Mouse (Mus musculus): ENCODE measurements around the gene Phc3.

Phc3 gene

DNA sequence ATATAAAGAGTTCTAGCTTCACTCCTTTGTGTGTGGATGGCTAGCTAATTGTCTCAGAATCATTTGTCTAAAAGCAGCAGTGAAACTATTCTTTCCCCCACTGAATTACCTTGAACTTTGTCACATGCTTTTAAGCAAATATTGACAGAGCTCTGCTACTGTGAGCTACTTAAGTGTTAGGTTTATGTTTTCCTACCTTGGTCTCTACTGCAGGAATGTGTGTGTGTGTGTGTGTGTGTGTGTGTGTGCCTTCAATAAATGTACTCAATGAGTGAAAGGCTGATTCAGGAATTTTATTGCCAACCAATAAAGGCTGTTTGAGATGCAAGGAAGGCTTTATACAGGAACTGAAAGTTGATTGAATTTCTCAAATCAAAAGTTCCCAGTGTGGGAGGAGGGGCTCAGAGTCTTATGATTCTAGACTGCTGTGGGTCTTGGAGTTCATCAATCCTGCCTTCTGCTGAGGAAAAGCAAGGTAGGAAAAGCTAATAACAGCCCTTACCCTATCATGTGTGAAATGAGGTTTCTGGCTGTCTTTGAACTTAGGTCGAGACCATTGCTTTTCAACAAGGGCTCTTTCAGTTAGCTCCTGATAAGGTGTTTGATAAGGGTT lies 7.9 kb upstream of the Phc3 start:
- no peak for DNase-seq (ENCODE audit: low spot score in 2 of 2)

DNA sequence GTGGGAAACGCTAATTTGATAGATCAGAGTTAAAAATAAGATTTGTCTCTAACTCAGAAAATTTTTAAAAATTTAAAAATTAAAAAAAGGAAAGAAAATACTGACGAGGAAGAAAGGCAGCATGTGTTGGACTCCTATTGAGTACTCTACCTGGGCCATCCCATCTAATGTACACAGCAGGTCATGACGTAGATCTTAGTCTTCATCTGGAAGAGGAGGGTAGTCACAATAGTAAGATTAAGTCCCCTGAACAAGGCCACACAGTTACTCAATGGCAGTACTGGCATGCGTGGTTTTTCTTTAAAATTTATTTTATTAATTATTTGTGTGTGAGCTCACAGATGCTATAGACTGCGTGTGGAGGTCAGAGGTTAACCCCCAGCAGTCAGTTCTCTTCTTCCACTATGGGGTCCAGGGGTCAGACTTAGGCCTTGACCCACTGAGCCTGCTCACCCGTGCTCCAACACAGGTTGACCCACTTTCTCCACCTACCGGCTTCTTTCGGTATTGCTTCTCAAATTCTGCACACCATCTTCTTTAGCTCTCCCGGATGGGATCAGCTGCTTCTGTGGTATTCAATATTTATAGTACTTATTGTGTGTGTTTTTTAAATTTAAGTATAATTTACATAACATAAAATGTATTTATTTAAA lies 6.0 kb upstream of the Phc3 start:
- peak; percentile 70 to 74 for DNase-seq (ENCODE audit: low spot score in 2 of 2)

DNA sequence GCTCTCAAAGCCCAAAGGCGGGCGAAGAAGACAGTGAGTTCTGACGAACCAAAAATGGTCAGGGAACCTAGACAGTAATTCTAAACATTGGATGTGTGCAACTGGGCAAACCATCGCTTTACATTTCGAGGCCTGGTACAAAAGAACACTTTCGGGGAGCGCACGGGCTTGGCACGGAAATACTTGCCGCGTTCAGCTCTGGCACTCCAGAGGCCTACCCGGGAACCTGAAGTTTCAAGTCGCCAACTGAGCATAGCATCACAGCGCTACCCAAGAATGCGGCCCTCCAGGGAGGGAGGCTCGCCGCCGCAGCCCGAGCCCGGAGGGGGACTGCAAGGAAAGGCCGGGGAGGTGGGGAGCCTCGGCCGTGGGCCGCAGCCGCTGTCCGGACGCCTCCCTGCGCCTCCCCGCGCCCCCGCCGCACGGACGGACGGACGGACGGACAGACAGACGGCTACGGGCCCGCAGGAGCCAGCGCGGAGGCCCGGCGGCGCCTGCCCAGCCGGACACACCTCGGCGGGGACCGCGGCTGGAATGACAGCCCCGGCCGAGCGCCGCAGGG lies 603 bp downstream of the Phc3 start:
- DNase-seq (ENCODE audit: low spot score in 2 of 2) = peak; percentile 35 to 41

DNA sequence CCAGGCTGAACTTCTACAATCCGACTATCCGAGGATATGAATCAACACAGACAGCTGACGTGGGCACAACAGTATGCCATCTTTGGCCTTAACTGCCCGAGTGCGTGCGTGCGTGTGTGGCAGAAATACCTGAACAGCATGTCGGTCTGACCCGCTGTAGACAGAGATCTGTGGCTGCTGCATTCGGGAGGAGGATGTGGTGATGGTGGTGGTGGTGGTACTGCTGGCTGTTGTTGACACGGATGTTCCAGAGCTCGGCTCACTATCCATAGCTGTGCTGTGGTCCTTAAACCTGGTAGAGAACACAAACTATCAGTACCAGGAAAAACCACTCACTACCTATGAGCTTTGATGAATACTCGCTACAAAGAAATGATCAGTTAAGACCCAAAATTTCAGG lies 3.6 kb downstream of the Phc3 start:
- no peak for DNase-seq (ENCODE audit: low spot score in 2 of 2)

DNA sequence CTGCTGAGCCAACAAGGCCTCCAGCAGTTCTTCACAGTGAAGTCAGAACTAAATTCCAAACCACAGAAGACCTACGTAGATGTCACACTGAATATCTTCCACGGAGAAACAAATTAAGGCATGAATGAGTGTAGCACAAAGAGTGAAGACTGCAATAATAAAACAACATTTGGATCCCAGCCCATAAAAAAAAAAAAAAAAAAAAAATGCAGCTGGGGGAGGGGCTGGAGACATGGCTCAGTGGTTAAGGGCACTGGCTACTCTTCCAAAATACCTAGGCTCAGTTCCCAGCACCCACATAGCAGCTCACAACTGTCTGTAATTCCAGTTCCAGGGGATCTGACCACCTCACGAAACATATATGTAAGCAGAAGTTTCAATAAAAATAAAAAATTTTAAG lies 5.0 kb downstream of the Phc3 start:
- DNase-seq (ENCODE audit: low spot score in 2 of 2) = no peak

DNA sequence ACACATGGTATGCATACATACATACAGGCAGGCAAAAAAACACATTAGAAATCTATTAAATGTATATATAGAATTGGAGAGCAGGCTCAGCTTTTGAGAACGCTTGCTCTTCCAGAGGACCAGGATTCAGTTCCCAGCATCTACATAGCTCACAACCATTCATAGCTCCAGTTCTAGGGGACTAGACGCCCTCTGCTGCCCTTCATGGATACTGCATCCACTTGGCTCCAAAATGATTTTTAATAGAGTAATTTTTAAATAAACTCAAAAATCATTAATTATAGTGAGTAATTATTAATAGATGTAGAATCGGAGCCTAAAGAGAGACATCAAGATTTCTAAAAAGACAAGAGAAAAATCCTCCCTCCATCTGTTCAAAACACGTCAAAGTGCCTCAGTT lies 6.1 kb downstream of the Phc3 start:
- DNase-seq (ENCODE audit: low spot score in 2 of 2) = no peak

DNA sequence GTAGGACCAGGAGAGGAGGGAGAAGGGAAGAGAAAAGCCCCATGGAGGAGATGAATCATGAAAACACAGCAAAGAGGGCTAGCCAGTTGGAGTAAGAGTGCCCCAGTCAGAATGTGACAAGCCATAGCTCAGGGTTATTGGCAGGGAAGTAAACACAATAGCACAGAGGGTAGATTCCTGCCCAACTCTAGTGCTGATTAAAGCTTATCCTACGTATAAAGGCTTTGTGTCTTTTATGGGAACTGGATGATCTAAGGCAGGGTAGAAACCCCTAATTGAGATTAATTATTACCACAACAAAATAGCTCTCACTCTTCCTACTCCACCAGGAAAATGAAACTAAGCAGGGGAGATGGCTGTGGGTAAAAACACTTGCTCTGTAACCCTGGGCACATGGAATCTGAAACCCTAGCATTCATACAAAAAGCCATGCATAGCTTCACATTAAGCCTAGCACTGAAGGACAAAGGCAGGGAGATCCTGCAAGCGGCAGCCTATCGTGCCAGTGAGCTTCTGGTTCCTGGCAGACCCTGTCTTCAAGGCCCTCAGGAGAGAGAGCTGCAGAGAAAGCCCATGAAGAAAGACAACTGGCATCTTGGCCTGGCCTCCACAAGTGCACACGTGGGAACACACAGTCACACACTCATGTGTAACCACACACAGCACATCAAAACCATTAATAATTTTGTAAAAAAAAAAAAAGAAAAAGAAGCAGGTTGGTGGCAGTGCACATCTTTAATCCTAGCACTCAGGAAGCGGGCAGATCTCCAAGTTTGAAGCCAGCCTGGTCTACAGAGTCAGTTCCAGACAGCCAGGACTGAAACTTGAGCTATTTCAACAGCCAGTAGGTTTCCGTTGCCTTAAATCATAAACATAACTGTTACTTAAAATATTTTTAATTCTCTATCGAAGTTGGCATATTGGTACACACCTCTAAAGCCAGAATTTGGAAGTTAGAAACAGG lies 9.1 kb downstream of the Phc3 start:
- DNase-seq (ENCODE audit: low spot score in 2 of 2) = no peak

DNA sequence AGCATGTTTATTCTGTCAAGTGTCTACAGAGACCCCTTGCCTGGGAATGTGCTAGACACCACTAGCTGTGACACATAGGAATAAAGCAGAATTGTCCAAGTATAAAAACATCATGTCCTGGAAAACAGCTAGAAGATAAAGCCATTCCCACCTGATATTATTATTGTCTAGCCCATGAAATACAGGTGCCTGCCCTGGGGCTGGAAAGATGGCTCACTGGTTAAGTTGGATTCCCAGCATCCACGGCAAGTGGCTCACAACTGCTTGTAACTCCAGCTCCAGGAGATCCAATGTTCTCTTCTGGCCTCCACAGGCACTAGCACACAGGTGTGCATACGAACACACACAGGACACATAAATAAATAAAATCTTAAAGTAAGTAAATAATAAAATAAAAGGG lies 10.5 kb downstream of the Phc3 start:
- DNase-seq (ENCODE audit: low spot score in 2 of 2) = no peak

DNA sequence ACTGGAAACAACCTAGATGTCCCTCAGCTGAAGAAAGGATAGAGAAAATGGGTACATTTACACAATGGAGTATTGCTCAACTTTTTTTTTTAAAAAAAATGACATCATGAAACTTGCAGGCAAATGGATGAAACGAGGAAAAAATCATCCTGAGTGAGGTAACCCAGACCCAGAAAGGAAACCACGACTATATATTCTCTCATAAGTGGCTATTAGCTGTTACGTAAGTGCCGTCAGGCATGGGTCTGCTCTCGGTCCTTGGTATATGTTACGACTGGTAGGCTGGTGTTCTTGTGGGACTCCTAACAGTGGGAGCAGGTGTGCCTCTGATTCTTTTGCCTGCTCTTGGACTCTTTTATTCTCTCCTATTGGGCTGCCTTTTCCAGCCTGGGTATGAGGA lies 12.9 kb downstream of the Phc3 start:
- DNase-seq (ENCODE audit: low spot score in 2 of 2) = no peak

DNA sequence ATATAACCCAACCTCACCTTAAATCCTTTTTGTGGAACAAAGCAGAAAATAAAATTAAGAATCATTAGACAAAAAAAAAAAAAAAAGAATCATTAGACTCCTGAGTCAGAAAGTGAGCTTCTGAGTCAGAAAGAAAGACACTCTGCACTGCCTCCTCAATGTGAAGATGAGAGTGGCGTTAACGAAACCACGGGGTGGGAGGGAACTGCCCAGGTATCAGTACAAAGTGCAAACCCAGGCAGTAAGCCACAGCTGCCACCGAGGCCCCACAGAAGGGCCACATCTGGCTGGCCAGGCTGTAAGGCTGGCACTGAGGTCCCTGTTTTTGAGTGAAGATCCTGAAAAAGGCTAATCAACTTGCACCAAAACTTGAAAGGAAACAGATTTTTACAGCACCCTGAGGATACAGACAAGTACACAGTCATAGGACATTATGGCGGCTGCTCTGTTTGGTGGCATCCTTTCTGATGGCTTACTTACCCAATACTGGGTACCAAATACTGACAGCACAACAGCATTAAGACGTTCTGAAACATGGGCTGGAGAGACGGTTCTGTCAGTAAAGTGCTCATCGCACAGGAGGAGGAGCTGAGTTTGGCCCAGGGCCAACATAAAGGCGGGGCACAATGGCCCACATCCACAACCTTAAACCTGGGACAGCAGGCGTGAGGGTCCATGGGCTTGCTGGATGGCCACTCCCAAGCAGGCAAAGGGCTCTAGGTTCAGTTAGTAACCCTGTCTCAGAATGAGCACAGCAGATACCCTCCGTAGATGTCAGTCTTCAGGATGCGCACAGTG lies 16.7 kb downstream of the Phc3 start:
- no peak for DNase-seq (ENCODE audit: low spot score in 2 of 2)

DNA sequence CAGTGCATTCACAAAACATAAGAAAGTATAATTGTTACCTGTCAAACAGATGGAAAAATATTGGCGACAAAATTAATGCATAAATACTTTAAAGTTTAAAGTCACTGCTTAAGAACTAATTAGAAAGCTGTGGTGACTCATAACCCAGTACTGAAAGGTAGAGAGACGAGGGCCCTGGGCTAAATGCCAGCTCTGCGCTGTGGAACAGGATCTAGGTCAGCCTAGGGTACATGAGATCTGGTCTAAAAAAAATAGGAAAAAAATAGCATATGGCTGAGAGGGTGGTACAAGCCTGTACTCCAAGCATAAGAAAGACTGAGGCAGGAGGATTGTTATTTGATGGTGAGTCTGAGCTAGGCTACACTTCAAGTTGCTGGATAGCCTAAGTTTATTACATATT lies 17.6 kb downstream of the Phc3 start:
- DNase-seq (ENCODE audit: low spot score in 2 of 2) = no peak

DNA sequence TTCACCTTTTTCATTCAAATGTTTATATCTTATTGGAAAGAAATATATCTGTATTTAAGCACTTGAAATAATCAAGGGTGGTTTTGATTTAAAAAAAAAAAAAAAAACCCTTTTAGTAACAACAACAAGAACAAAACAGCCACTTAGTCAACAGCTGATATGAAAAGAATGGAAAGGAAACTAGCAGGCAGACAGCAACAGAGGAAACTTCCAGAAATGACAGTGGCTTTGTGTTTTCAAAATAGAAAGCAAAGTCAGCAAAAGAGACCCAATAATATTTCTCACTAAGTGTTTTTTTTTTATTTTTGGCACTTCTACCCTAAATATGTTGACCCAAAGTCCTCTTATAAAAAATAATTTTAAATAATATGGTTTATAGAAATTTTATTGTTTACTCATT lies 34.8 kb downstream of the Phc3 start:
- no peak for DNase-seq (ENCODE audit: low spot score in 2 of 2)

DNA sequence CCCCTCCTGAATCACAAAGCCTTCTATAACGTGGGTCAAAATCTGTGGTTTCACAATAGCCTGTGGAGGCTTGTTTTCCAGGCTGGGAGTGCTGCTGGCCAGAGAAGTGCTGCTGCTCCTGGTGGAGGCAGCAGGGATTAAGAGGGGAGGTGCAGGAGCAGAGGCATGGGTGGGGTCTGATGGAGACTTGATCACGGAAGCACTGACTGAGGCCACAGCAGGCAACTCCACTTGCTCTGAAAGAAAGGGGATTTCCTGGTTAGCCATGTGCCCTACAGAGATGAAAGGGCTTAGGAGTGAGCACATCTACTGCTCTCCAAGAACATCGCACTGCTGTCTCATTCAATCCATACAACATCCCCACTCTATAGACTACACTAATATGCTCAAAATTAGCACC lies 39.4 kb downstream of the Phc3 start:
- DNase-seq (ENCODE audit: low spot score in 2 of 2) = no peak

DNA sequence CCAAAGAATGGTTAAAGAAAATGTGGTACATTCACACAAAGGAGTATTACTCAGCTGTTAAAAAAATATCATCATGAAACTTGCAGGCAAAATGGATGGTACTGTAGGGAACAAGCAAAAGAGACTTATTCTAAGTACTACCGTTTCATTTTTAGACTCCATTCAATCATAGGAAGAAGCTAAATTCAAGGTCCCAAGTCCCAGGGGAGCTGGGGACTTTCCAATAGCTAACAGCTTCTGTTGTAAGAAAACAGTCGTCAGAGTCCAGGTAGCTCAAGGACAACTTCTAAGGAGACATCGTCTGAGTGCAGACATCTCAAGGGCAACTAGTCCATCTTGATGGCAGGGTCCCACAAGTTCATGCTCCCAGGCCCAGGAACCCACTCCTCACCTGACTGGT lies 41.6 kb downstream of the Phc3 start:
- DNase-seq (ENCODE audit: low spot score in 2 of 2) = no peak

DNA sequence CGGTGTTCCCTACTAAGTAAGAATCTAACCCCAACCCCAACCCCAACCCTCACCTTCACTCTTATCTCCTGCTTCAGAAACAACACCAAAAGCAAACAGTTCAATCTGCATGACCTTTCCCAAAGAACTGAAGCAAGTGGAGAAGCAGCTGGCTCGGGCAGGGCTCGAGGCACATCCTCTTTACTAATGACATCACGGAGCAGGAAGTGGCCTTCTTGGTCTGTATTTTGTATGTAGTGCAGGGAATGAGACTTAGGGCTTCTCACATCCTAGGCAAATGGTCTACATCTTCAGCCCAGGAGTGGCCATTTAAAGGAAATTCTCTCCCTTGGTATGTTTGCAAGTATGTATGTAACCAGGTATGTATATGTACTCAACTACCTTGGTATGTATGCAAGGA lies 52.1 kb downstream of the Phc3 start:
- no peak for DNase-seq (ENCODE audit: low spot score in 2 of 2)

DNA sequence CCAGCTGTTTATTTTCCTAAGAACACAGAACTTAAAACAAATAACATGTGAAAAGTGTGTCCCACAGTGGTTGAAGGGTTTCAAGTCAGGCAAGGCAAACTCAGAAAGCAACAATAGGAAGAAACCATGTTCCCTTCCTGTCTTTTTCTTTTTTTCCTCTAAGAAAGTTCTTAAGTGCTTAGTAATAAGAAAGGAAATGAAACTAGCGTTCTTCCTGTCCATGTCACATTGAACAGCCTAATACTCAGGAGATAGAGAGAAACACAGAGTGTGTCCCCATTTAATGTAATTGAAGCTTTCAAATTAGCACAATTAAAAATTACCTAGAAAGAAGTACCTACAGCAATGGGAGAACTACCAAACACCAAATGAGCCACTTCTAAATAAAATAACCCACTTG lies 64.6 kb downstream of the Phc3 start:
- DNase-seq (ENCODE audit: low spot score in 2 of 2) = no peak

DNA sequence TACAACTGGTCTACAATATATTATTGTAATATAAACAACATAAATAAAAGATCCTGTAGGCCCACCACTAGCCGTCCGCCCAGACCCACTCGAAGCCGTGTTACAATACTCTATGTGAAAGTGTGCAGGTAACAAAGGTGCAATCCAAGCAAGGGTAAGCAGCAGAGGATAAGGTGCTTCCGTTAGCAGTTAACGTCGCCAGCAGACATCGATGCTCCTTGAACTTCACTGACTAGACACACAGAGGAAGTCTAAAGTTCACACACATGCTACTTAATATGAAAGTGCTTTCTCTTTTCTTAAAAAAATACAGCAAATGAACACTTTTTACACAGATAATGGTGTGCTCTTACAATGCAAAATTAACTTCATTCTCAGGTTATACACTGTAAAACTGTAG lies 69.8 kb downstream of the Phc3 start:
- no peak for DNase-seq (ENCODE audit: low spot score in 2 of 2)

DNA sequence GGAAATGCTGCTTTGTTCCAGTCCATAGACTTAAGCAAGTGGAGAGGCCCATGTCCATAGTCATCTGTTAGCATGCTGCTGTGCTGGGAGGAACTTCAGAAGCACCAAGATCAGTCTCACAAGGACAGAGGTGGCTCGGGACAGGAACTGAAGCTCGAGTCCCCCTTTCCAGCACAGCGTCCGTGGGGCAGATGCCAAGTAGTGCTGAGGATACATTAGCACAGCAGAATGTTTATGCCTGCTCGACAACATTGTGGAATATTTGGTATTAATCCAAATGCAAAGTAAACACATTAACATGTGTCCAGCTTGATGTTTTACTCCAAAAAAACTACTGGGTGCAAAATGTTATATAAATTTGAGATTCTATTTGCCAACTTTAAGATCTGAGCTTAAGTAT lies 72.5 kb downstream of the Phc3 start:
- DNase-seq (ENCODE audit: low spot score in 2 of 2) = no peak

DNA sequence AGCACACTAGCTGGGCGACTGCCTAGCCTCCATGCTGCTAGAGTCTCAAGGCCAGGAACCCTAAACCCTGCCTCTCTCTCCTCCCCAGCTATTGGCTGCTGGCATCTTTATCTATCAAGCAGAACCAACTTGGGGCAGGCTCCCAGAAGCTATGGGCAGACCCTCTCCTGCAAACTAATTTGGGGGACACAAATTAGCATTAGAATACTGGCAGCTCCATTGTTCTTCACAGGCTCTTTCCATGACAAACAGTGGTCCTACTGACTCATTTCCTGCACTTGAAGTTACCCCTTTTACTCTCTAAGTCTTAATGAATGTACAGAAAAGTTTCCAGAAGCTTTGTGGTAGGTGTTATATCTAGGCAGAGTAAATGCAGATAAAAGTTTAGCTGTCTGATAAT lies 80.2 kb downstream of the Phc3 start:
- no peak for DNase-seq (ENCODE audit: low spot score in 2 of 2)

DNA sequence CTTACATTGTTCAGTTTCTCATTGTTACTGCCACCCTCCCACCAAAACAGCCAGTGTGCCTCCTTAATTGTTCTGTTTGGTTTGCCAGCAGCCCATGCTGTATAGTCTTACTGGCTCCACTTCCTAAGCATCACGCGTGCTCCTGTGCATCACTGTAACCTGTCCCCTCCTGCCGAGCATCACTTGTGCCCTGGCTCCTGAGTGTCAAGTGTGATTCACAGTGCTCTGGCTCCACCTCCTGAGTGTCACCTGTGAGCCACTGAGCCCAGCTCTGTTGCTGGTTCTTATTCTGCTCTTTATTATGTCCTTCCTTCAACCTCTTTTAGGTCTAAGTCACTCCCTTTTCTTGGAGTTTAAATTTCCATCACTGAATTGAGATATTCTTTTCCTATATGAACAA lies 81.8 kb downstream of the Phc3 start:
- no peak for DNase-seq (ENCODE audit: low spot score in 2 of 2)

DNA sequence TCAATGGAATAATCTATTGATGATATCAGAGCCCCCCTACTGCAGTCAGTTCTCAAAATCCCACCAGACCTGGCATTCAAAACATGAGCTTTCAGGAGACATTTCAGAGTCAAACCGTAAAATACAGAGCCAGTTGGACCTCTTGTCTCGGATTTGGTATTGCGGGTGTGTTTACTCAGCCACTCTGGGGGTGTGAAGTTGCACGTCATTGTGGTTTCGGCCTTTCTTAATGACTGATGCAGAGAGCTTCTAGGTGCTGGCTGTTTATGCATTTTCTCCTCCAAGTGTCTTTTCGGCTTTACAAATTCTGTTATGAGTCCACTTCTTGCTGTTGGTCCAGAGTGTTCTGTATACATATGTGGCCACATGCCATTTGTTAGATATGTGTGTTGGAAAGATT lies 92.5 kb downstream of the Phc3 start:
- DNase-seq (ENCODE audit: low spot score in 2 of 2) = peak; percentile 73 to 89

DNA sequence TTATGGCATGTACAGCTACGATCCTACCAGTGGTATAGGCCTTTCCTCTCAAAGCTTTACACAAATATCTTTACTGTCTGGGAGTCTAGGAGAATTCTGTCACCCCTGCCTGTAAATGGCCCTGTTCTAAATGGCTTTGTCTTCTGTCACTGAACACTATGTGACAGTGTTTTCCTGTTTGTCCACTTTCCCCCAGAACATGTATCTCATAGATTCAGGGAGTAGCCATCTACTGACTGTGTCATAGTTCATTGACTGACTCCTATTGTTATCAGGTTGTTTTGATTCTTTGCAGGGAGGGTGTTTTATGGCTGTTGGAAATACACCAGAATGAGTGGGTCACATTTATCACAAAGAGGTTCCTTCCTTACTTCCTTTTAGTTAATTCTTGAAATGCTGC lies 99.2 kb downstream of the Phc3 start:
- DNase-seq (ENCODE audit: low spot score in 2 of 2) = no peak
